Mouse (Mus musculus) gastrocnemius, postnatal 36 days (tissue): Measurements from ENCODE around the gene Rhobtb1. TPM values are rescaled to one million over a fixed set of nuclear protein-coding genes. Genes with fewer than 3 reads are reported as not detected.

Experiments
- DNase-seq, 2 experiments: peaks; one replicate each; pipeline ENCODE4 v3.0.0; 2022
- intact Hi-C: fragments of 180-260 bp; cut with DNase I; formaldehyde crosslinking; loops from one replicate; pipeline ENCODE4 v1.15.1; 2025
- total RNA-seq, 2 experiments: library from RNA; stranded (reverse); gene quantifications; 2 replicates each; pipeline ENCODE4 v1.2.3; 2021

Rhobtb1 gene
- total RNA-seq, 2 experiments from 2014 or later = 17.3 to 21.7 TPM

DNA sequence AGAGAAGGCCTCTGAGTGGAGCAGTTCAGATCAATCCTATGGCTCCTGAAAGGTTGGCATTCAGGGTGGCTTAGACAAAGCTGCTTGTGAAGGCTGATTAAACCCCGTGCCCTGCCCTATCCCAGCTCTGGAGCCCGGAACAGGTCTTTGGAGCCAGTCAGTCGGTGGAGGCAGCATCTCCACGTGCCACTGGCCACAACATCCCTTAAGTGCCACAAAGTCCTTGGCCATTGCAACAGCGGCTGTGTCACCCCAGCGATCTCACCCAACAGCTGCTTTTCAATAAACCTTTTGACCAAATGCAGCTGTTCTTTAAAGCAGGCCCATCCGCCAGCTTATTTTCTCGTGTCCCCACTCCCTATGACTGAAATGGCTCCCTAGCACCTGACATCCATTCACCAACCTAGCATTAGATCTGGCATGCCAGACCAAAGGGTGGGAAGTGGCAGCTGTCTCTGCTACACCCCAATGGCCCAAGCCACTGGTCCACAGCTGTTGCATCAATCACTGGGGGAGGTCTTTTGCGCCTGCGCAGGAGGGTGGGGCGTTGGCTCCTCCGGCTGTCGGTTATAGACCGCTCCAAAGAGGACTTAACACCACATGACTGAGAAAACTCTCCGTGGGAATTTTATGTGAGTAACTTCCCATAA is 56.9 kb downstream of the Rhobtb1 start:
- intact Hi-C loops = no loop called here
- peak in 1 of 2 experiments; percentile 61 for DNase-seq

GRCm38 (mm10) chr10:69208705-69209104 is 57.5 kb downstream of the Rhobtb1 start:
- intact Hi-C loops = no loop called here
- DNase-seq = no peak

DNA sequence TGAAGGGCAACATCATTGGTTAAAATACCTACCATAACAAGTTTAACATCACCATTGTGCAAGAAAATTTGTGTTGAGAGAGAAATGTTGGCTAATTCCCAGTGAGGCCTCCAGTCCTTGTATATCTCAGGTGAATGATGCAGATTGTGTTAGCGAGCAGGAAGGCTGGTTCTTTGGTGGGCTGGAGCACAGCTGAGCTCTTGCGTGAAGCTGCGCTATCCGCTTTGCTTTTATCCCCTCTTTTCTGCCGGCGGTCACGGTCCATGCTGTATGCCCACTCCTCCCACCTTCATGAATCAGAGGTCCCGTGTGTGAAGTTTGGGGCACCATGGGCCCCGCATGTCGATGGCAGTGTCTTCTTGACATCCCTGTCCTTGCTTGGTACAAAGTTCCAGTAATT is 58.8 kb downstream of the Rhobtb1 start:
- DNase-seq = no peak
- intact Hi-C loops = loop anchor here (10.0 kb wide), 1 partner anchor 95 kb away; no protein-coding TSS in a partner anchor

- DNase-seq = no peak
- intact Hi-C loops = loop anchor here (10.0 kb wide), 1 partner anchor 94 kb away; no protein-coding TSS in a partner anchor
These were observed 59.4 kb downstream of the Rhobtb1 start for GRCm38 (mm10) chr10:69210659-69211058.

DNA sequence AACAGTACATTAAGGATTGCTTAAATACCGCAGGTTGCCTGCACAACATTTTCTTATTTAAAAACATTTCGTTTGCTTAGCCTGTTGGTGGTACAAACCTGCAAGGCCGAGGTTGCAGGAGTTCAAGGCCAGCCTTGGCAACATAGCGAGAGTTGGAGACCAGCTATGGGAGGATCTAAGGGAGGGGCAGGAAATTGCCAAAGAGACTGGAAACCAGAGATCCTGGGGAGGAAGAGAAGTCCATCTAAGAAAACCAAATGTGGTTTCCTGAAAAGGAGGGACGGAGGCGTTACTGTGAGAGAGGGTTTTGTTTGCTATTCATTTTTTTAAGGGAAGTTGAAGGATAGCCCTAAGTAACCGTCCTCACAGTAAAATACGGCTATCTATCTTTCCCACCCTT is 60.3 kb downstream of the Rhobtb1 start:
- intact Hi-C loops = loop anchor here (10.0 kb wide), 1 partner anchor 93 kb away; no protein-coding TSS in a partner anchor
- peak in 1 of 2 experiments; percentile 27 for DNase-seq

DNA sequence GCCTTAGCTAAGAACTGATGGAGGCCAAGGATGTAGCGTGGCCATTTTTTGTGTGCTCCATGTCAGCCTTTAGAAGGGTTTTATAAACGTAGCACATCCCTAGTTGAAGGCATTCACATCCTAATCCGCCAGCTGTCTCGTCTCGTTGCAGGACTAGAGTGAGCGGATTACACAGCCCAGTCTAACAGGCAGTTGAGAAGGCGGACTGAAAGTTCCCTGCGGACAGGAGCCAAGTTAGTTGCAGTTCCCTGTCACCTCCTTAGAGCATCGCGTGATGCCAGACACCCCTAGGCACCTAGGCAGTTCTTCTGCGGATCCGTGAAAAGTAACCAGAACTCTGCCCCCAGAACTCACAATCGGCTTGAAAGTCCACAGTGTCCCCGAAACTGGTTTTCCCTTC is 60.7 kb downstream of the Rhobtb1 start:
- DNase-seq = peak; percentile 24 to 50
- intact Hi-C loops = loop anchor here (10.0 kb wide), 1 partner anchor 93 kb away; no protein-coding TSS in a partner anchor

- DNase-seq = peak; percentile 76 to 78
- intact Hi-C loops = loop anchor here (10.0 kb wide), 1 partner anchor 92 kb away; no protein-coding TSS in a partner anchor
These were observed 61.6 kb downstream of the Rhobtb1 start, which contains the start of gene A930033H14Rik for GRCm38 (mm10) chr10:69212542-69213440. A930033H14Rik (minus strand) TSS chr10:69213098.

GRCm38 (mm10) chr10:69213451-69213877 is 62.2 kb downstream of the Rhobtb1 start:
- DNase-seq = no peak
- intact Hi-C loops = loop anchor here (10.0 kb wide), 1 partner anchor 91 kb away; no protein-coding TSS in a partner anchor

DNA sequence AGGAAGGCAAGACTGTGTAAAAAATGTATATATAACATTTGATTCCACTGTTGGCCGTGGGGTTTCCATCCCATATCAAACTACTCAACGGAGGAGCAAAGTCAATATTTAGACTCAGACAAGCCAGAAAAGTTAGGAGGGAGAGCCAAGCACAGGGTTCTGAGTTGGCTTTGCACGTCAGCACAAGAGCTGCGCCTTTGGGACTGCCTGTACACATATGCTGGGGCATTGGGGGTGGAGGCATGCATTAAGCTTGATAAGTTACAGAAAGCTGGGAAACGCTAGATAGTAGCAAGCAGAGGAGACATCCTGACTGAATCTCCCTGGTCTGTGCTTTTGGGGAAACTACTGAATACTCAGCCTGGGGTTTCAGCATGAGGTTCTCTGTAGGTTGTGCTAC is 62.8 kb downstream of the Rhobtb1 start:
- no peak for DNase-seq

DNA sequence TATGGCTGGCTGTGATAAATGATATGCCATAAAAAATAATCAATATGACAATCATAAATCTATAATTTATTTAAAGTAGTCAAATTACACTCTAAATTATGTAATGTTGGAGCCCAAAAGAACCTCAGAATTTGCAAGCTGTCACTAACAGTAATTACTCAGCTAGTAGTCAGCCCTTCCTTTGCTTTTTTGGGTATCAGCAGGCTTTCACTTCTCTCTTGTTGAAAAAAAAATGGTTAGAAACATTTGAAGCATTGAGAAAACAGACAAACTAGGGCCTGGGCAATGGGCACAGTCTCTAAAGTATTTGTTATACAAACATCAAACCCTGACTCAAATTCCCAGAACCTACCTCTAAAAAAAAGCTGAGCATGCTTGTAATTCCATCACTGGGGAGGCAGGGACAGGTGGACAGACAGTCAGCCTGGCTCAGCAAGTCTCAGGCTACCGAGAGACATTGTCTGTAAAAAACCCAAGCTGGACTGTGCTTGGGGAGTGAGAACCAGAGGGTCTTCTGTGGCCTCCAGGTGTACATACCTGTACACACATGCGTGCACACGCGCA is 66.0 kb downstream of the Rhobtb1 start:
- intact Hi-C loops = loop anchor here (10.0 kb wide), 1 partner anchor 88 kb away; no protein-coding TSS in a partner anchor
- DNase-seq = no peak

More for the DNA sequence above, 62.8 kb downstream of the Rhobtb1 start:
- intact Hi-C loops = loop anchor here (10.0 kb wide), 1 partner anchor 91 kb away; no protein-coding TSS in a partner anchor

DNA sequence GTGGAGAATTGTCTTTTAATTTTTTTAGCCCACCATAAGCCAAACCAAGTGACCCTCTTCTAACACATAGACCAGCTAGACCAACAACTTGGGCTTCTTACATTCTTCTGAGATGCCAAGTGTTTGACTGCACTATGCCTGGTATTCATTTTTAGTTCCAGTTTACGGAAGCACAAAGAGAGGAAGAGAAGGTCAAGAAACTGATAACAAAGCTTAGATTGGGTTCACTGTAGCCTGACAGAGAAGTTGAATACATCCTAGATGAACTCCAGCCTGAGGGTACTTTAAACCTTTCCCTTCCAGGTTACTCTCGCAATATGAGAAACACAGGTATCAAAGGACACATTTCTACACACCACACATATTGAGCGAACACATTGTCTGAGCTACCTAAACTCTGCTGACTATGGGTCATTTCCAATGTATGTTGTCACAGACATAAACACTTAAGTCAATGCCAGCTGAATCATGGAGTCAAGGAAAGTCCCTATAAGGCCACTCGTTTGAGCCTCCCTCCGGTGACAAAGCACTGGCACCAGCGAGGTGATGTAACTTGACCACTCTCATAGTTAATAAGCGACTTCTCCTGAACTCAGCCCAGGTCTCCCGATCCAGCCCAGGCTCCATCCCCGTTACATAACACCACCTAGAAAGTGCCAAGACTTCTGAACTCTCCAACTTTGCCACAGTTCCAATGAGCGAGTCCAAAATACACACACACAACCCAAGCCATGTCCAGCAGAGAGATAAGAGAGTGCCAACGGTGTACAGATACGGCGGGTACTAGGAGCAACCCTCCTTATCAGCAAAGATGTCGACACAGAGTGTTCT is 67.4 kb downstream of the Rhobtb1 start:
- DNase-seq = peak; percentile 32 to 41
- intact Hi-C loops = loop anchor here (10.0 kb wide), 1 partner anchor 86 kb away; no protein-coding TSS in a partner anchor

- intact Hi-C loops = loop anchor here (10.0 kb wide), 1 partner anchor 86 kb away; no protein-coding TSS in a partner anchor
- no peak for DNase-seq
These were observed 68.0 kb downstream of the Rhobtb1 start for GRCm38 (mm10) chr10:69219289-69219626.

GRCm38 (mm10) chr10:69220296-69220695 is 69.1 kb downstream of the Rhobtb1 start:
- DNase-seq = peak in 1 of 2 experiments; percentile 30
- intact Hi-C loops = no loop called here

DNA sequence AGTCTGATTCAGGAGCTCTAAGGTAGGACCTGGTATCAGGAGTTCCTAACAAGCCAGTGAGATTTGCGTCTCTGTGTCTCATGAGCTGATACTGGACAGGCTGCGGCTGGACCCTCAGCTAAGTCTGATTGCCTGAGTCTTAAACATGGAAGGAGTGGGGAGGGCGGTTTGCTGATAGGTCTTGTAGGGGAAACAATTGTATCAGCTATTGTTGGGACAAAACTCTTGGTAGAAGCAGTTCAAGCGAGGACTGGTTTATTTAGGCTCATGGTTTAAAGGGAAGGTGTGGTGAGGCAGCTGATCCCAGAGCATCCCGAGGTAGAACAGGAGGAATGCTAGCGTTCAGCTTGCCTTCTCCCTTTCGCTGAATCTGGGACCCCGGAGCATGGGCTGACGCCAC is 69.9 kb downstream of the Rhobtb1 start:
- intact Hi-C loops = no loop called here
- no peak for DNase-seq

GRCm38 (mm10) chr10:69221955-69222354 is 70.7 kb downstream of the Rhobtb1 start:
- intact Hi-C loops = no loop called here
- no peak for DNase-seq

GRCm38 (mm10) chr10:69223232-69223631 is 72.0 kb downstream of the Rhobtb1 start:
- intact Hi-C loops = no loop called here
- DNase-seq = no peak

GRCm38 (mm10) chr10:69224276-69224675 is 73.0 kb downstream of the Rhobtb1 start:
- DNase-seq = no peak
- intact Hi-C loops = no loop called here

DNA sequence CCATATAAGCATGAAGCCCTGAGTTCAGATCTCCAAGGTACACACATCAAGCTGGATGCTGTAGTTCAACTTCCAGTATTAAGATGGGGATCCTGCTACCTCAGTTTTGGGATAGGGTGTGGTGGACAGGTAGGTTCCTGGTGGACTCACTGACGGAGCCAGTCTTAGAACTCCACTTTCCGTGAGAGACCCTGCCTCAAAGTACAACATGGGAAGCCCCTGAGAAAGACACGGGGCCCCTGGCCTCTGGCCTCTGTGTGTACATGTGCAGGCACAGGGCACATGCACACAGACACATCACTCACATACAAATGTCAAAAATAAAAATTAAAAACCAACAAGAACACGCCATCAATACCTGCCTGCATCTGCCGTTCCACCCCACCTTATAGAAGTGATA is 74.2 kb downstream of the Rhobtb1 start:
- DNase-seq = no peak
- intact Hi-C loops = no loop called here

- DNase-seq = no peak
- intact Hi-C loops = no loop called here
These were observed 74.7 kb downstream of the Rhobtb1 start for GRCm38 (mm10) chr10:69225951-69226350.

- intact Hi-C loops = no loop called here
These were observed 86.0 kb downstream of the Rhobtb1 start for GRCm38 (mm10) chr10:69237185-69237584.

More at GRCm38 (mm10) chr10:69237185-69237584, 86.0 kb downstream of the Rhobtb1 start:
- DNase-seq = no peak
